Mouse (Mus musculus): ENCODE measurements around the gene Lrmda. TPM values are rescaled to one million over a fixed set of nuclear protein-coding genes. Genes with fewer than 3 reads are reported as not detected.
"Not testable (repeated sequence)": the region's sequence is repeated elsewhere in the genome, so short reads cannot be mapped to it uniquely, and the experiment has no call there.

Lrmda gene
- total RNA-seq, 2 experiments from 2014 or later = 2.6 to 2.9 TPM

GRCm38 (mm10) chr14:22578224-22578623 is 558.7 kb downstream of the Lrmda start:
- Histone ChIP-seq H3K4me3 (peak overlapping the region; percentile 50), H3K27ac (peak overlapping the region; percentile 61; the same call in 1 of the 2 replicates)
- TF ChIP-seq CTCF (IDR thresholded peaks at IDR 0.05) = peak; percentile 99
- peak; percentile 86 for DNase-seq
- intact Hi-C loops (cut with DNase I) = loop anchor here (1.0 to 10.0 kb wide), 5 partner anchors 207 to 827 kb away; no protein-coding TSS in a partner anchor

- DNase-seq = no peak
- Histone ChIP-seq H3K27ac (no peak overlapping the region), H3K4me3 (no peak overlapping the region)
- no peak for TF ChIP-seq CTCF (IDR thresholded peaks at IDR 0.05)
- intact Hi-C loops (cut with DNase I) = loop anchor here (1.0 to 10.0 kb wide), 5 partner anchors 206 to 826 kb away; no protein-coding TSS in a partner anchor
These were observed 559.5 kb downstream of the Lrmda start for GRCm38 (mm10) chr14:22578986-22579385.

- H3K27ac ChIP-seq = no peak overlapping the region
- no peak for TF ChIP-seq CTCF (IDR thresholded peaks at IDR 0.05)
- DNase-seq = no peak
- no peak overlapping the region for H3K4me3 ChIP-seq
- intact Hi-C loops (cut with DNase I) = no loop called here
These were observed 562.6 kb downstream of the Lrmda start for GRCm38 (mm10) chr14:22582065-22582464.

GRCm38 (mm10) chr14:22586281-22586680 is 566.8 kb downstream of the Lrmda start:
- DNase-seq = no peak
- no peak for TF ChIP-seq CTCF (IDR thresholded peaks at IDR 0.05)
- Histone ChIP-seq H3K4me3 (no peak overlapping the region), H3K27ac (no peak overlapping the region)
- intact Hi-C loops (cut with DNase I) = no loop called here

GRCm38 (mm10) chr14:22586796-22587195 is 567.3 kb downstream of the Lrmda start:
- TF ChIP-seq CTCF (IDR thresholded peaks at IDR 0.05) = no peak
- no peak for DNase-seq
- H3K27ac ChIP-seq = no peak overlapping the region
- no peak overlapping the region for H3K4me3 ChIP-seq
- intact Hi-C loops (cut with DNase I) = no loop called here

GRCm38 (mm10) chr14:22587285-22587957 is 567.9 kb downstream of the Lrmda start:
- Histone ChIP-seq H3K27ac (no peak overlapping the region), H3K4me3 (no peak overlapping the region)
- no peak for DNase-seq
- no peak for TF ChIP-seq CTCF (IDR thresholded peaks at IDR 0.05)
- intact Hi-C loops (cut with DNase I) = no loop called here

GRCm38 (mm10) chr14:22587958-22588296 is 568.4 kb downstream of the Lrmda start:
- DNase-seq = no peak
- no peak for TF ChIP-seq CTCF (IDR thresholded peaks at IDR 0.05)
- Histone ChIP-seq H3K27ac (no peak overlapping the region), H3K4me3 (no peak overlapping the region)
- intact Hi-C loops (cut with DNase I) = no loop called here

GRCm38 (mm10) chr14:22588394-22588793 is 568.9 kb downstream of the Lrmda start:
- intact Hi-C loops (cut with DNase I); H3K4me3 ChIP-seq; H3K27ac ChIP-seq; DNase-seq: not testable (repeated sequence)

- Histone ChIP-seq H3K27ac (no peak overlapping the region), H3K4me3 (no peak overlapping the region)
- no peak for DNase-seq
- no peak for TF ChIP-seq CTCF (IDR thresholded peaks at IDR 0.05)
- intact Hi-C loops (cut with DNase I) = no loop called here
These were observed 570.1 kb downstream of the Lrmda start for GRCm38 (mm10) chr14:22589503-22590215.

GRCm38 (mm10) chr14:22591186-22591585 is 571.7 kb downstream of the Lrmda start:
- Histone ChIP-seq H3K4me3 (no peak overlapping the region), H3K27ac (no peak overlapping the region)
- intact Hi-C loops (cut with DNase I) = no loop called here
- TF ChIP-seq CTCF (IDR thresholded peaks at IDR 0.05) = no peak
- DNase-seq = no peak

- H3K4me3 ChIP-seq = no peak overlapping the region
- intact Hi-C loops (cut with DNase I) = no loop called here
- TF ChIP-seq CTCF (IDR thresholded peaks at IDR 0.05) = no peak
- DNase-seq = no peak
- H3K27ac ChIP-seq = no peak overlapping the region
These were observed 578.0 kb downstream of the Lrmda start for GRCm38 (mm10) chr14:22597508-22597907.

- TF ChIP-seq CTCF (IDR thresholded peaks at IDR 0.05) = no peak
- no peak for DNase-seq
- Histone ChIP-seq H3K27ac (no peak overlapping the region), H3K4me3 (no peak overlapping the region)
- intact Hi-C loops (cut with DNase I) = no loop called here
These were observed 579.1 kb downstream of the Lrmda start for GRCm38 (mm10) chr14:22598638-22599037.

- TF ChIP-seq CTCF (IDR thresholded peaks at IDR 0.05) = no peak
- intact Hi-C loops (cut with DNase I) = no loop called here
These were observed 580.7 kb downstream of the Lrmda start for GRCm38 (mm10) chr14:22600166-22600565.

More at GRCm38 (mm10) chr14:22600166-22600565, 580.7 kb downstream of the Lrmda start:
- DNase-seq = no peak
- Histone ChIP-seq H3K4me3 (no peak overlapping the region), H3K27ac (no peak overlapping the region)

Measured in gastrocnemius, adult 2 months (tissue).